Mouse (Mus musculus): ENCODE data around the gene Spink4. TPM values are rescaled to one million over a fixed set of nuclear protein-coding genes. Genes with fewer than 3 reads are reported as not detected.

The Spink4 gene
- polyA plus RNA-seq, 1 experiment from 2014 or later, result 560 TPM

GRCm38 (mm10) chr4:40895646-40896045 lies 24.2 kb upstream of the Spink4 start:
- H3K4me2 ChIP-seq (ENCODE audit: low read depth, low read length), result no peak overlapping the region
- no peak overlapping the region for H3K27ac ChIP-seq (ENCODE audit: low read length)
- H3K9ac ChIP-seq (ENCODE audit: low read depth, low read length), result no peak overlapping the region
- peaks cover 6% of the 10 kb centered on the region; the same call in 1 of the 2 replicates for H3K27me3 ChIP-seq (replicated peaks; ENCODE audit: control insufficient read depth, insufficient read depth, low read length)
- ATAC-seq, result peak; percentile 6; the same call in 1 of the 2 replicates
- no peaks in the 10 kb centered on the region for H3K36me3 ChIP-seq (ENCODE audit: control insufficient read depth, insufficient read depth, low read length)
- WGBS, result 96% methylated on average over 2 of the region's 2 CpGs
- H3K4me3 ChIP-seq (ENCODE audit: low read length), result no peak overlapping the region
- H3K4me1 ChIP-seq (ENCODE audit: control insufficient read depth, insufficient read depth, low read length), result no peaks in the 10 kb centered on the region
- H3K9me3 ChIP-seq (ENCODE audit: control insufficient read depth, low read length), result no peaks in the 10 kb centered on the region

GRCm38 (mm10) chr4:40898476-40899044 lies 21.3 kb upstream of the Spink4 start:
- peaks cover 6% of the 10 kb centered on the region; the same call in 1 of the 2 replicates for H3K27me3 ChIP-seq (replicated peaks; ENCODE audit: control insufficient read depth, insufficient read depth, low read length)
- no peak overlapping the region for H3K27ac ChIP-seq (ENCODE audit: low read length)
- H3K9ac ChIP-seq (ENCODE audit: low read depth, low read length), result no peak overlapping the region
- 85% methylated on average over 6 of the region's 6 CpGs for WGBS
- H3K4me2 ChIP-seq (ENCODE audit: low read depth, low read length), result no peak overlapping the region
- H3K4me3 ChIP-seq (ENCODE audit: low read length), result no peak overlapping the region
- ATAC-seq, result no peak
- H3K36me3 ChIP-seq (ENCODE audit: control insufficient read depth, insufficient read depth, low read length), result no peaks in the 10 kb centered on the region
- no peaks in the 10 kb centered on the region for H3K4me1 ChIP-seq (ENCODE audit: control insufficient read depth, insufficient read depth, low read length)
- no peaks in the 10 kb centered on the region for H3K9me3 ChIP-seq (ENCODE audit: control insufficient read depth, low read length)

GRCm38 (mm10) chr4:40899264-40899663 lies 20.6 kb upstream of the Spink4 start:
- Histone ChIP-seq H3K4me2 (ENCODE audit: low read depth, low read length) (no peak overlapping the region), H3K4me3 (ENCODE audit: low read length) (no peak overlapping the region), H3K27me3 (replicated peaks; ENCODE audit: control insufficient read depth, insufficient read depth, low read length) (0 out of 2 replicates have a peak, but pooled peaks cover 3% of the 10 kb centered on the region), H3K9me3 (ENCODE audit: control insufficient read depth, low read length) (no peaks in the 10 kb centered on the region), H3K9ac (ENCODE audit: low read depth, low read length) (no peak overlapping the region), H3K36me3 (ENCODE audit: control insufficient read depth, insufficient read depth, low read length) (no peaks in the 10 kb centered on the region), H3K4me1 (ENCODE audit: control insufficient read depth, insufficient read depth, low read length) (no peaks in the 10 kb centered on the region), H3K27ac (ENCODE audit: low read length) (no peak overlapping the region)
- ATAC-seq, result no peak
- WGBS, result 60% methylated on average over 2 of the region's 2 CpGs

GRCm38 (mm10) chr4:40900071-40900470 lies 19.8 kb upstream of the Spink4 start:
- Histone ChIP-seq H3K36me3 (ENCODE audit: control insufficient read depth, insufficient read depth, low read length) (no peaks in the 10 kb centered on the region), H3K4me2 (ENCODE audit: low read depth, low read length) (no peak overlapping the region), H3K27ac (ENCODE audit: low read length) (no peak overlapping the region), H3K4me3 (ENCODE audit: low read length) (no peak overlapping the region), H3K4me1 (ENCODE audit: control insufficient read depth, insufficient read depth, low read length) (no peaks in the 10 kb centered on the region), H3K27me3 (replicated peaks; ENCODE audit: control insufficient read depth, insufficient read depth, low read length) (0 out of 2 replicates have a peak, but pooled peaks cover 3% of the 10 kb centered on the region), H3K9ac (ENCODE audit: low read depth, low read length) (no peak overlapping the region), H3K9me3 (ENCODE audit: control insufficient read depth, low read length) (no peaks in the 10 kb centered on the region)
- WGBS, result 80% methylated on average over 3 of the region's 3 CpGs
- ATAC-seq, result no peak

- H3K9me3 ChIP-seq (ENCODE audit: control insufficient read depth, low read length), result no peaks in the 10 kb centered on the region
- no peak overlapping the region for H3K4me3 ChIP-seq (ENCODE audit: low read length)
- H3K9ac ChIP-seq (ENCODE audit: low read depth, low read length), result no peak overlapping the region
- no peak overlapping the region for H3K27ac ChIP-seq (ENCODE audit: low read length)
- 0 out of 2 replicates have a peak, but pooled peaks cover 3% of the 10 kb centered on the region for H3K27me3 ChIP-seq (replicated peaks; ENCODE audit: control insufficient read depth, insufficient read depth, low read length)
- H3K36me3 ChIP-seq (ENCODE audit: control insufficient read depth, insufficient read depth, low read length), result no peaks in the 10 kb centered on the region
- 88% methylated on average over 4 of the region's 4 CpGs for WGBS
- no peak overlapping the region for H3K4me2 ChIP-seq (ENCODE audit: low read depth, low read length)
- ATAC-seq, result no peak
- H3K4me1 ChIP-seq (ENCODE audit: control insufficient read depth, insufficient read depth, low read length), result no peaks in the 10 kb centered on the region
Measured at GRCm38 (mm10) chr4:40900612-40901011, 19.2 kb upstream of the Spink4 start.

GRCm38 (mm10) chr4:40906298-40906697 lies 13.6 kb upstream of the Spink4 start:
- Histone ChIP-seq H3K4me3 (ENCODE audit: low read length) (no peak overlapping the region), H3K27ac (ENCODE audit: low read length) (no peak overlapping the region), H3K4me1 (ENCODE audit: control insufficient read depth, insufficient read depth, low read length) (peaks cover 12% of the 10 kb centered on the region), H3K36me3 (ENCODE audit: control insufficient read depth, insufficient read depth, low read length) (no peaks in the 10 kb centered on the region), H3K27me3 (replicated peaks; ENCODE audit: control insufficient read depth, insufficient read depth, low read length) (no peaks in the 10 kb centered on the region), H3K9ac (ENCODE audit: low read depth, low read length) (no peak overlapping the region), H3K9me3 (ENCODE audit: control insufficient read depth, low read length) (no peaks in the 10 kb centered on the region), H3K4me2 (ENCODE audit: low read depth, low read length) (no peak overlapping the region)
- WGBS, result 32% methylated on average over 1 of the region's 1 CpGs
- no peak; the same call in 1 of the 2 replicates for ATAC-seq

GRCm38 (mm10) chr4:40908261-40908969 lies 11.4 kb upstream of the Spink4 start:
- peak; percentile 66 for ATAC-seq
- H3K27ac ChIP-seq (ENCODE audit: low read length), result peak overlapping the region; percentile 51; the same call in 1 of the 2 replicates
- H3K4me2 ChIP-seq (ENCODE audit: low read depth, low read length), result peak overlapping the region; percentile 38; the same call in 1 of the 2 replicates
- H3K4me1 ChIP-seq (ENCODE audit: control insufficient read depth, insufficient read depth, low read length), result peaks cover 12% of the 10 kb centered on the region
- H3K36me3 ChIP-seq (ENCODE audit: control insufficient read depth, insufficient read depth, low read length), result no peaks in the 10 kb centered on the region
- no peak overlapping the region for H3K4me3 ChIP-seq (ENCODE audit: low read length)
- 24% methylated on average over 20 of the region's 20 CpGs for WGBS
- peak overlapping the region; percentile 36; the same call in 1 of the 2 replicates for H3K9ac ChIP-seq (ENCODE audit: low read depth, low read length)
- H3K27me3 ChIP-seq (replicated peaks; ENCODE audit: control insufficient read depth, insufficient read depth, low read length), result no peaks in the 10 kb centered on the region
- no peaks in the 10 kb centered on the region for H3K9me3 ChIP-seq (ENCODE audit: control insufficient read depth, low read length)

- Histone ChIP-seq H3K4me3 (ENCODE audit: low read length) (no peak overlapping the region), H3K9ac (ENCODE audit: low read depth, low read length) (no peak overlapping the region), H3K9me3 (ENCODE audit: control insufficient read depth, low read length) (no peaks in the 10 kb centered on the region), H3K27ac (ENCODE audit: low read length) (no peak overlapping the region), H3K4me1 (ENCODE audit: control insufficient read depth, insufficient read depth, low read length) (no peaks in the 10 kb centered on the region), H3K27me3 (replicated peaks; ENCODE audit: control insufficient read depth, insufficient read depth, low read length) (no peaks in the 10 kb centered on the region), H3K36me3 (ENCODE audit: control insufficient read depth, insufficient read depth, low read length) (no peaks in the 10 kb centered on the region), H3K4me2 (ENCODE audit: low read depth, low read length) (no peak overlapping the region)
- ATAC-seq, result peak; percentile 50; the same call in 1 of the 2 replicates
Measured at GRCm38 (mm10) chr4:40914287-40914867, 5.5 kb upstream of the Spink4 start.

GRCm38 (mm10) chr4:40915947-40916346 lies 3.9 kb upstream of the Spink4 start:
- Histone ChIP-seq H3K36me3 (ENCODE audit: control insufficient read depth, insufficient read depth, low read length) (no peaks in the 10 kb centered on the region), H3K4me1 (ENCODE audit: control insufficient read depth, insufficient read depth, low read length) (no peaks in the 10 kb centered on the region), H3K9me3 (ENCODE audit: control insufficient read depth, low read length) (no peaks in the 10 kb centered on the region), H3K27ac (ENCODE audit: low read length) (no peak overlapping the region), H3K4me2 (ENCODE audit: low read depth, low read length) (no peak overlapping the region), H3K9ac (ENCODE audit: low read depth, low read length) (no peak overlapping the region), H3K4me3 (ENCODE audit: low read length) (no peak overlapping the region), H3K27me3 (replicated peaks; ENCODE audit: control insufficient read depth, insufficient read depth, low read length) (no peaks in the 10 kb centered on the region)
- no peak for ATAC-seq
- 80% methylated on average over 5 of the region's 5 CpGs for WGBS

Data from intestine, embryonic 16.5 days (tissue).